Mouse (Mus musculus): ENCODE data around the gene Gm37240.

Gm37240 gene

DNA sequence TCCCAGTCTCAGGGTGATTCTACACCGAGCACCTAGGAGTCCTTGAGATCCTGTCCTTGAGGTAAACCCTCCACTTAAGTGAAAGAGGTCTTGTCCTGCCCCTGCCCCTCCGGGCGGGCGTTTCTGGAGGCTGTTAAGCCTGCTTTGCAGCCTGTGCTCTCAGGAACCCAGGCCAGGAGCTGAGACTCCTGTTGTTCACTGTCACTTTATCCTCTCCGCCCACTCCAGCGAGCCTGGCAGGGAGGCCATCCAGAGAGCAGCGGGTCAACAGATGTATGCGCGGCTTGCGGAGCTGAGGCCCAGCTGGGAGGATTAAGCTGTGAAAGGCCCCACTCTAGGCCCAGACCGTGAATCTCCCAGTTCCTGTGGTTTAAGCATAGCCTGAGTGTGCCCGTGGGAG is 701.5 kb downstream of the Gm37240 start:
- DNase-seq (ENCODE audit: low spot score): peak; percentile 40

DNA sequence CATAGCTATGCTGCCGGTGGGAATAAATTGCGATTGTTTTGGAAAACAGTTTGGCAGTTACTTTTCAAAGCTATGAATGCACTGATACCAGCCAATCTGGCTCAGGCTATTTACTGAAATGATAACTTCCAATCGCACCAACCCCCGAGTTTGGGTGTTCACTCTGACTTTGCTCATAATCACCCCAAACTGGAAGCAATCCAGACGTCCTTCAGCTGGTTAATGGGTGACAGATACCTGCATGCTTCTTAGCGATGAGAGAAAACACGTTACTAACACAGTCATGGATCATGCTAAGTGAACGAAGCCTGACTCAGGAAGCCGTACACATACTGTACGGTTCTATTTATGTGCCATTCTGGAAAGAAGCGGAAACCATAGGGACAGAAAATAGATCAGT is 702.4 kb downstream of the Gm37240 start:
- no peak for DNase-seq (ENCODE audit: low spot score)

DNA sequence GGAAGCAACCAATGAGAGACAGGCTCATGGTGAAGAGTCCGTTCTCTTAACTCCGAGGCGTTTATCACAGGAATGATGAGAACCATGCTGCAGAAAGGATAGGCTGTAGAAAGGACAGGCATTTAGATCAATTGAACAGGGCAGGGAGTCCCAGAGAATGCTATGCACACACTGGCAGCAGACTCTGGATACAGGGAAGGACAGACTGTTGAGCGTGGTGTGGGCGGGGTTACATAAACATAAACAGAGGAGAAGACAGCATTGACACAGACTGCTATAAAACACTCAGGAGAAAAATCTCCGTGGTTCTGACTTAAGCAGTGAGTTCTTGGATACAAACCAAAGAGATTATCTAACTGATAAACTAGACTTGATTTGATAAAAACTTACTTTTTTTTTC is 703.2 kb downstream of the Gm37240 start:
- DNase-seq (ENCODE audit: low spot score): no peak

DNA sequence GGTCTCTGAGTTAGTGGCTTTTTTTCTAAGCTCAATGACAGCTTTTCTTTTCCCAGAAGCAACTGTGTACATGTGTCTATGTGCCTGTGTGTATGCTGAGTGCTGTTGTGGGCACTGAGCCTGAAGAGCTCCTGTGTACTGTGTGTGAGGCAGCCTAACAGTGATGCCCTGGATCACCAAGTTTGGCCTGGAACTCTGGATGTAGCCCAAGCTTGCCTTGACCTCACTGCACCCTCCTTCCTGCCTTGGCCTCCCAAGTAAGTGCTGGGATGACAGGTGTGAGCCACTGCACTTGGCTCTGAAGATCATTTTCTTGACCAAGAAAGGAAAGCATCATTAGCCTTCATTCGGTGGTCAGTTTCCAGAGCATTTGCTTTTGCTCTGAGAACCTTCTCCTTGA is 710.6 kb downstream of the Gm37240 start:
- DNase-seq (ENCODE audit: low spot score): no peak

DNA sequence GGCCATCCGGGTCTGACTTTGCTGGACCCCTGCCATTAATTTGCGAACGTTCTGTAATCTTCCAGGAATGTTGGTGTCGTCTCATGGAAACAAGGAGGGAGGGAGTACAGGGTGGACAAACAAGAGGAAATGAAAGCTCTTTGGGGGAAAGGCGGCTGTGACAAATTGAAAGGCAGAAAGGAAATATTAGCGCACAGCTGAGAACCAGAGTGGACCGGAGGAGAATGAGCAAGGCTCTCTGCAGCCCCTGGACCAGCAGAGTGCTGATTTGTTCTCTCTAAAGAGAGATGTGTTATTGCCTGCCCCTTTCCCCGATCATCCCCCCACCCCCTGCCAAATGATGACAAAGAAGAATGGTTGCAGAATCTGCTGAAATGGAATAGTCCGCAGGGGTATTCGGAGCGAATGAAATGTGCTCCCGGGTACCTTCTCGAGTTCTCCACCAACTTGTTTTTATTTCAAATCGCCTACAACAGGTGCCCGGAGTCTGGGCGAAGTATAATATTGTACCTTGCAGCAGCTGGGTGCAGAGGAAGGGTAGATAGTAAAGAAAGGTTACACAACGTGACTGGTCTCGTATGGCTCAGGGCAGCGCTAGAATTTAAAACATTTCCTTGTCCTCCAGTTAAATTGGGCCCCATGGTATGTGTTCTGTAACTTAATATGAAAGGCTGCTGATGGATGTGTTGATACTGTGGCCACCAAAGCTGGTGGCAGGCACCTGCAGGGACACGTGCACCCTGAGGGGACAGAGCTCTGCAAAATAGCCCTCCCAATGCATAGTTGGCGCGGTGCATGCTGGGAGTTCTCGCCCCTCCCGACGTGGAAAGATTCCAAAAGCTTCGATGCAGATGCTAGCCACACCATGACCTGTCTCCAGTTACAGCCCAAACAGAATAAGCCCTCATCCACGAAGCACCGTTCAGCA is 712.5 kb downstream of the Gm37240 start:
- no peak for DNase-seq (ENCODE audit: low spot score)

DNA sequence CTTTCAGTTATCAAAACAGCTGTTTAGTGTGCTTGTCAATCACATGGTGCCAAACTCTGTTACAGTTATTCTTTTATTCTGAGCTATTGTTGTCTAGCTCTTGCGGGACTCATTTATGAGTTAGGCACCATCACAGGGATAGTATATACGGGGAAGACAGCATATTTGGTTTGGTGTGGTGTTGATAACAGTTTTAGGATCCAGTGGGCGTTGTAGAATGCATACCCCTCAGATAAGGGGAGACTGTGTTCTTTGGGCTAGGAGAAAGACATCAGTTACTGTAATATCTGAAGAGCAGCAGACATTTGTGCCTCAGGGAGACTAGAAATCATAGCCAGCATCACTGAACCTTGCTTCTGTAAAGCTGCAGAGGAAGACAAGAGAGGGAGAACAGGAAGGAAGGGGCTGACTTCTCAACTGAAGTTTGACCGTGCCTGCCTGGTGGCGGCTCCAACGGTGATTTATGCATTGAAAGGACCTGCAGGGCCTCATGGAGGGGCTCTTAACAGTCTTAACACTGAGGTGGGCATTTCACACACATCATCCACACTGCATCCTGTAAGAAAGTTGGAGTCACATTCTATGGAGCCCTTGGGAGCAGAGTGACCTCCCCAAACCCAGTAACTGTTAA is 713.8 kb downstream of the Gm37240 start:
- DNase-seq (ENCODE audit: low spot score): no peak

DNA sequence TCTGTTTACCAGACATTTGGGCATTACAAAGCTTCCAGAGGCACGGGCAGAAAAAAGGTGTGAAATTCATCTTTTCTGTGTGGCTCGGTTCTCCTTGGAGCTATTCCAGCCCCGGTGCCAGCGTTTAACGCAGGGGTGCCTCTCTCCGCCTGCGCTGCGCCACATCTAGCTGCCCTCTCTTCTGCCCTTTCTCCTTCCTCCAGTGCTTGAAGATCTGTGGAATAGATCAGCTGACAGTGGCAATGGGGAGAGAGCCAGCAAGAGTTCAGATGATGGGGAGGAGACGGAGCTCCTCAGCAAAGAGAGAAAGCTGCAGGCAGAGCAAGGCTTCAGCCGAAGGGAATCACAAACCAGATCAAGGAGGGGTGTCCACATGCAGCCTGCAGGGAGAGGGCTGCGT is 714.8 kb downstream of the Gm37240 start:
- no peak for DNase-seq (ENCODE audit: low spot score)

DNA sequence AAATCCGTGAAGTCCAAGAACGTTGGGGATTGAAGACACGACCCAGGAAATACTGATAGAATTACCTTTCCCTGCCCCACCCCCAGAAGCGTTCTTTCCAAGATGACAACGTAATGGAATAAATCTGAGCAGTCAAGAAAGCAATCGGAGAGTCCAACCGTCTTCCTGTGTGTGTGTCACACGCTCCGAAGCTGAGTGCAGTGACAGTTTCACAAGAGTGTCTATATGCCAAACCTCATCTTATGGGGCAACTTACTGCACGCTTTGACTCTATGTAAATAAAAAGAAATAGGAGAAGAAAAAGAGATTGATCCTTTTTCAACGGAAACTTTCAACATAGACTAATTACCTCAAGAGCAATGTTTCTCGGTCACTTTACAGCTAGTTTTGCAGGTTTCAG is 715.2 kb downstream of the Gm37240 start:
- DNase-seq (ENCODE audit: low spot score): no peak

DNA sequence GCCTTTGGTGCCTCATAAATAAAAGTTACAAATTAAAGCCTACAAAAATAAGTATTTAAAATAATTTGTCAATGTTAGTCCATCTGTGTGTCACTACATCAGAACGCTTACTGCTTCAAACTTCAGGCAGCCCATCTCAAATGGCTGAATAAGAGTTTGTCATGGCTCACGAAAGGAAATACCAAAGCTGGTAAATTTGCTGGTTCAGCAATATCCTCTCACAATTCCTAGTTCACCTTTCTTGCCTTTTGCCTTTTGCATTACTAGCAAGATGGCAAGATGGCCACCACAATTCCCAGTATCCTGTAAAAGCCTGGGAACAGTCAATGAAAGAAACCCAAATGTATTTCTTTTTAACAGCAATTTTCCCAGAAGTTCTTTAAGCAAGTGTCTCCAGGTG is 718.5 kb downstream of the Gm37240 start:
- no peak for DNase-seq (ENCODE audit: low spot score)

DNA sequence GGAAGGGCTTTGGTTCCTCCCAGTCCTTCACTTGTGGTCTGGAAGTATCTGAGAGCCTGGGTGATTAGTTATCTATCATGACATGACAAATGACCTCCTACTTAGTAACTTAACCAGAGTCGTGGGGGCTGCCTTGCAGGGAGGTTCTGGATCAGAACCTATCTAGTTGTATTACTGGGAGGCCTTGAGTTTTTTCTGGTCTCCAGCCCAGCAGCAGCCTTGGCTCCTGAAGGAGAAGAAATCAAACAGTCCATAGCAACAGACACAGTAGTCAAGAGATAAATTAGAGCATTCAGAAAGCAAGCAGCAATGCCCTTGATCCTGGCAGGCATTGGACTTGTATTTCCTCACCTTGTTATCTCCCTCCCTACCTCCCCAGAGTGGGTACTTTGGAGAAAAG is 722.4 kb downstream of the Gm37240 start:
- DNase-seq (ENCODE audit: low spot score): no peak

DNA sequence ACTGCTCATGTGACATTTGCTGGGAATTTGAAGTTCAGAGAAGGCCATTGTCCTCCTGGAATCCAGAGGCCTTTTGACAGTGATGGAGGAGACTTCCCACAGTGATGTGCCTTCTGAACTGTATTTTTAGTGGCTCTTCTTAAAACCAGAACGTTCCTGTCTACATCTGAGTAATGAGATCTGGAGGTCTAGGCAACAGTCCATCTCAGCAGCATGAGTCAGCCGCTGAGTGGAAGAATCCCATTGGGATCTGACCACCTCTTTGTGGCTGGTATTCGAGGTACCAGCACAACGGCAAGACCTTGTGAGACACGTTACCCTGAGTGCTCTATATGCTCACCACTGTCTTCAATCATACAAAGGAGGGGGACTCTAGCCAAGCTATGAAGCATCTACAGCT is 723.9 kb downstream of the Gm37240 start:
- no peak for DNase-seq (ENCODE audit: low spot score)

DNA sequence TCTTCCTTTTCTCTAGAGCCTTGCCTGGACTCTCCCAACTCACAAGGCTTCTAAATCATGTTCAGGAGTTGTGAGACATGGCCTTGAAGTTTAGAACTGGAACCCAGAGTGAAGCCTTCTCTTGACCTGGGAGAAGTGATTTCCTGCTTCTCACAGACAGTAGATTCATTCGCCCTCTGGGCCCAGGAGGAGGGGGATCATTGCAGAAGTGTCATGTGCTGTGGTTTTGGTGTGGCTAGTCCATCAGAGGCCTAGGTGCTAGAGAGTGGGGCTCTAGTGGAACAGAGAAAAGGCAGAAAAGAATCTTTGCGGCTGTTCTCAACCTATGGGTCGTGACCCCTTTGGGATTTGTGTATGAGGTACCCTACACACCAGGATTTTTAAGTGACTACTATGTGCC is 724.9 kb downstream of the Gm37240 start:
- no peak for DNase-seq (ENCODE audit: low spot score)

DNA sequence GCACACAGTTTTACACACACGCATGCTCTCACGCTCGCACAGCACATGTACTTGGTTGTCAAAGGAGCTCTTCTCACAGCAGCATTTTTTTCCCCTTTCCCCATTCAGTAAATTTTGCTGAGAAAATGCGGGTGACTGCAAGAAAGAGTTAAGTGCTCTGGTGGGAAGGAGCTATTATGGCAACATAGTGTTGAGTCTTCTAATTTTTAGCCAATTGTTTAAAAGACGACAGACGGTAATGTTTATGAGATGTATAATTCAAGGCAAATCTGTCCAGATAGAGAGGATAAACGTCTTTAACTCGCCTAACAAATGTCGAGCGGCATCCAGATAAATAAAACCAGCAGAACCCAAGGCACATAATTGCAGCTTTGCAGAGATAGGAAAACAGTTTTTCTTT is 726.5 kb downstream of the Gm37240 start:
- no peak for DNase-seq (ENCODE audit: low spot score)

DNA sequence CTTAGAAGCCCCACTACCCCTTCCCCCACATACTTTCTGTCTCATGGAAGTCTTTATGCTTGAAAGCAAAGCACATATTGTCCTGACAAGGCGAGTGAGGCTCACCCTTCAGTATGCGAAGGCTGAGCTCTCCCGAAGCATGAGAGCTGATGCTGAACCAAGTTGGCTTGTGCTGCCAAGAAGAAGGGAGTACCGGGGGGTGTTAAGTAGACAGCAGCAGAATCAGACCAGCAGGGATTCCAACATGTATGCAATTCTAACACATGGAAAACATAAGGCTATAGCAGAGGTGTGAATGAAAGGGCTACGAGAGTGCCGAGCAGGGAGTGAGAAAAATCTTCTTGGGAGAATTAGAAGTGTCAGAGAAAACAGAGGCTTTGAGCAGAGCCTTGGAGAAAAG is 727.7 kb downstream of the Gm37240 start:
- DNase-seq (ENCODE audit: low spot score): no peak

DNA sequence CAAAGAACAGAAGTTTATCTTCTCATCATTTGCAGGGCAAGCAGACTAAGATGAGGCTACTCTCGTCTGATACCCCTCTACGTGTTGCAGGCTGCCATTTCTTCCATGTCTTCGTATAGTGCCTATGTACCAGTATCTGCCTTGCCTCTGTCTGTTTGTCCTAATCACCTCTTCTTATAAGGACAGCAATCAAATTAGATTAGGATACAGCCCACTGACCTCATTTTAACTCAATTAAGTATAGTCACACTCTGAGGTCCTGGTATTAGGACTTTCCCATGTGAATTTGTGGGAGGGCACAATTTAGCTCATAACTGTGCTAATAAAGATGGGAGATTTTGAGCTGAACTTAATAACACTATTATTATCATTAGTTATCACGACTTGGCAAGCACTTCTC is 738.5 kb downstream of the Gm37240 start:
- no peak for DNase-seq (ENCODE audit: low spot score)

DNA sequence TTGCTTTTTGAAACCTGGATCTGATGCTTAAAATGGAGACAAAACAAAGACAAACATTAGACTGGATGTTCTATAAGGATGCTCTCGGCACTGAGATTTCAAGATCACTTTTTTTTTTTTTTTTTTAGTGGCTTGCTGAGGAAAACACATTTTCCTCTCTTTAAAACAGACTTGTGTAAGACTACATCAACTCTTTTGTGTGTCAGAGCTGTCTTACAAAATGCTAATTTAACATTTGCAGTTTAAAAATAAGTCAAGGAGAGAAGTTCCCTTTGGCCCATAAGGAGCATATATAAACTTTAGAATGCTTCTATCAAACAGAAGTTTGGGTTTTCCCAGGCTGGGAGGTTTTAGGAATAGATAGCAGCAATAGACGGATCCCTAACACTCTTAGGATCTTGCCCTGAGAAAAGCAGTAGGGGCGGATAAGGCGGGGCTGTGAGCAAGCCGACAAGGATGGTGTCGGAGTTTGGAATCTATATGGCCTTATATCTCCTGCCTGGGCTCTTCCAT is 739.2 kb downstream of the Gm37240 start:
- no peak for DNase-seq (ENCODE audit: low spot score)

DNA sequence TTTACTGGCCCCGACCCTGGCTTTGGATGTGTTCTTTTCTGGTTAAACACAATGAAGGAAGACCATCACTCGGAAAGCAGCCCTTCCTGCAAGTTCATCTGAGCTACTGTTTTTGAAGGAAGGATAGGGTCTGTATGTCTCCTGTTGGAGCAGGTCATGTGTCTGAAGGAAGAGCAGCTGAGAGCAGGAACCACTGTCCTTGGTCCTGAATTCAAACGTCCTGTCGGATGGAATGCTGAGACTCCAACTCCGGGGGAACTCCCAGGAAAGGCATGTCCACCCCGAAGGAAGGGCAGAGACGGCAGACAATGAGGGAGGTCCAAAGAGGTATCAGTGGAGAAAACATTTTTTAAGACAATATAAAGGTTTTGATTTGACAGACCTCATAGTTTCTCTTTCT is 741.8 kb downstream of the Gm37240 start:
- peak; percentile 15 for DNase-seq (ENCODE audit: low spot score)

DNA sequence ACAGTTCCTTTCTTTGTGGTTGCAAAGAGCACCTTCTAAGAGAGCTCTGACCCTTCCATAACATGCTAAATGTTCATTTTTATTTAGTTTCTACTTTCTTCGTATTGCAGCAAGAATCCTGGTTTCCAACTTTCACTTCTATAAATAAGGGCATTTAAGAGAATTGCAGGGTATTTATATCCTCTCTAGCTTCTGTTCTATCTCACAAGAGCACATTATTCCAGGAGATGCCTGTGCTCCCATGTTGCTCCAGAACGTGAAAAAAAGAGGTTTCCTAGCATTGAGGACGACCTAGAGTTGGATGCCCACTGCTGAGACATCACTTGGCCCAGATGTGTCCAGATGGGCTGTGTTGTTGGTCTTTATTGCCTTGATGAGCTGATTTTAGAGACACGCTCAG is 742.2 kb downstream of the Gm37240 start:
- DNase-seq (ENCODE audit: low spot score): no peak

DNA sequence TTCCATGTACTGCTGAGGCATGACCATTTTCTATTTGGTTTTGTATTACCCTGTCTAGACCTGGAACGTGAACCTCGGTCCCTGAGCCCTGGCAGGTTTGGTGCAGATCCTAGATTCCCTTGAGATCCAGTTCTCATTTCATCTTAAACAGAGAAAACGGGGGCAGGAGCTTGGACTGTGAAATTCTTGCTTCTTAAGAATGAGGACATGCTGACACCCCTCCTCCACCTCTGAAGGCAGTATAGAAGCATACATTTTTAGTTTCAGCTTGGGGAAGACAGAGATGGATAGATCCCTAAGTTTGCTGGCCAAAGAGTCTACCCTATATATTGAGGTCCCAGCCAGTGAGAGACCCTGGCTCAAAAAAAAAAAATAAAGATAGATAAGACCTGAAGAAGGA is 742.9 kb downstream of the Gm37240 start:
- DNase-seq (ENCODE audit: low spot score): no peak

DNA sequence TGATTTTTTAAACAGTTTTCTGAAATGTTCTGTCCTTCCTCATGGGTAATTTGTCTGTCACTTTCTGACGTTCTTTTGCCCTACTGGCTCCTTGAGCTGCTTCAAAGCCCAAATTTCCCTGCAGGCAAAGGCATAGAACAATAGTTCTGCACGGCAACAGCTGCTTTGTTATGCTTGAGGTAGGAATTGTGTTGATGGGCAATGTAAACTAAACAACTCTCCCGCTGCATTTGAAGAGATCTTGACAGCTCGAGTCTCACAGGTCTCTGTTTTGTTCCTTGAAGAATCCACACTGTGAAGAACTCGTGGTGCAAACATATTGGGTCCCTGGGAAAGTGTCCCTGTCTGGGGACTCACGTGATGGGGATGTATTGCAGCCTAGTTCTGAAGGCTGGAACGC is 746.8 kb downstream of the Gm37240 start:
- no peak for DNase-seq (ENCODE audit: low spot score)

DNA sequence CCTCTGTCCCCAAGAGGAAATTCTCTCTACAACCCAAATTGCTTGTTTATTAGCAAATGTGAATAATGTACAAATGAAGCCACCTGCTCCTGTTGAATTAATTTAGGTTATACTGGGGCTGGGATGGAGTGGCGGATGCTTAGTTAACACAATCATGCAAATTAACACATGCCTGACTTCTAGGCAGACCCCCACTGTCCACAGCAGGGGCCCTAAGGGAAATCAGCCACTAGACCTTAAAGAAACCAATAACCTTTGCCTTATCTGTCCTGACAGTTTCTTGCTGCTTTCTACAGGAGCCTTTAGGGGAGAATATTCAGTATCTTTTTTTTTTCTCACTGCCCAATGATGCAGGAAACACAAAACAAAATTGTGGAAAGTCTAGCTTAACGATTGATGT is 748.9 kb downstream of the Gm37240 start:
- DNase-seq (ENCODE audit: low spot score): no peak

DNA sequence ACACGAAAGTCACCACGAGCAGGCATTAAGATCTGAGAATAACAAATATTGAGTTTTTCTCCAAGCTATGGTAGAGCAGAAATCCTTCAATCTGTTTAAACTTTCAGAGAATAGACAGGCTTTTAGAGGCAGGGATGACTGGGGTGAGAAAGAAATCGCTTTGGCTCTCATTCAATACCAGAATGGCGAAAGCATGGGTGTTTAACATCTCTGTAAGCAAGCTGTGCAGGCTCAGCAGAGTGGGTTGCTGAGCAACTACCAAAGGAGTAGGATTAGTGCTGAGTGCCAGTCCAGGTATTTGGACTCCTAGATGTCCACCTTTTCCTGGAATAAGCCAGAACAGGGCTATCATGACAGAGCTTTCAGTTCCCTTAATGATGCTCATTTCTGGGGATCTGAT is 753.8 kb downstream of the Gm37240 start:
- no peak for DNase-seq (ENCODE audit: low spot score)

DNA sequence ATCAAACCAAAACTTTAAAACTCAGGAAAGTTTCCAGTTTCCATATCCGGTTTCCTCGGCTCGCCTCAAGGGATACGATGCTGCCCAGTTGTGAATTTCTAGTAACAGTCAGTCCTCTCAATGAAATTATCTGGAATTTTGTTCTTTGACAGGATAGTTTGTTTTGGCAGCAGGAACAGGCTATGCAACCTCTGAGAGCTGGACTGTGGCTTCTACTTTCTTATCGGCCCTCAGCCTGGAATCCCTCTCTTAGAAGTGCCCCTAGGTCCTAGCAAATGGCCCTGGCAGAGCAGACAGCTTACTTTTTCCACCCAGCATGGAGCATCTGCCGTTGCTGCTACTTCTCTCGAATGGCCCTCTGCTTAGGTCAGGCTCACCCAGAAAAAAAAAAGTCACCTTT is 755.4 kb downstream of the Gm37240 start:
- no peak for DNase-seq (ENCODE audit: low spot score)

DNA sequence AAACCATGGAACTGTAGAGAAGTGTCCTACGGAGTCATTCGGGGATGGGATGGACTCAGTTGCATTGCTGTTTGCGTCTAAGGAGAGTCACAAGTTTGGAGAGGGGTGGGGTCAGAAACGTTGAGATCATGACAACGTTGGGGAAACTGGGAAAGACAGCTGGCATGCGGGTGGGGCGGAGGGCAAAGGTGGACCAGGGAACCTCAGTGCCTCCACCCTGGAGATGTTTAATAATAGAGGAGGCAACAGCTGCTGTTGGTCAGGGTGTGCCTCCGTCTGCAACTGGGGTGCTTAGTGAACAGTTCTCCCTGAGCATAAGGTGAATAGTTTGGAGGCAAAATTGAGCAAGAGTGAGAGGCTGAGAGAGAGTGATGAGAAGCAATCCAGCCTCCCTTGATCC is 758.8 kb downstream of the Gm37240 start:
- DNase-seq (ENCODE audit: low spot score): no peak
